Mouse (Mus musculus): ENCODE data around the gene Srpr.

DNA sequence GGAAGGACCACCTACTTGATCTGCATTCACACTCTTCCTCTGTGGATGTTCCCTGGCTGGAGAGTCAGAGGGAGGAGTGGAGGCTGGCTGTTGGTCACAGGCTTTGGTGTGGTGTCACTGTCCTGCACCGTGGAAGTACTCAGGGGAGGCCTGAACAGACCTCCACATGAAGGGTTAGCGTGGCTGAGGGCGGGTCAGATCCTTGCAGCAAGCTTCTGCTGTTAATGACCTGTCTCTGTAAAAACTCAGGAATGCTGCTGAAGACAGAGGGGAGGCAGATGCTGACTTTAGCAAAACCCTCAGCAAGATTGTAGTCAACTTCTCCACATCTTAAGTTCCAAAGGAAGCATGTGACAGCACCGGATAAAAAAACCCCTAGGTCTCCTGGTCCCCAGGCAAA, 43.1 kb upstream of the Srpr start:
- no peak for TF ChIP-seq CTCF (IDR thresholded peaks at IDR 0.05; ENCODE audit: borderline replicate concordance, control insufficient read depth, extremely low read depth, insufficient read depth, low read length, poor library complexity)
- no peak for TF ChIP-seq POLR2A (IDR thresholded peaks at IDR 0.05; ENCODE audit: control insufficient read depth, extremely low read depth, insufficient read depth, low read length, poor library complexity)

All from thymus, adult 2 months (tissue).